Mouse (Mus musculus) heart, embryonic 12.5 days (tissue): ENCODE measurements at regions not wholly inside any gene's neighbourhood (a gene's known extent, or its start where the extent isn't known, plus 50 kb on each side); places are given as distances from the start of the nearest gene placed in this dataset.
A peak's percentile ranks its signal among the peaks of the same experiment; 100 is the strongest.

Experiments used
- ATAC-seq: fragments of 200-750 bp; cut with Nextera tagmentation; 2 replicates; pipeline ENCODE4 v1.8.0; 2017; ENCODE audit warnings: moderate TSS enrichment, moderate library complexity; ENCODE audit not compliant: insufficient number of reproducible peaks, low FRiP score
- H3K27ac ChIP-seq: fragments of 300-500 bp; sonication (generic); 2 replicates; pipeline ENCODE4 v1.5.1; 2016; ENCODE audit warnings: mild to moderate bottlenecking, moderate library complexity; ENCODE audit not compliant: poor library complexity, severe bottlenecking
- H3K27me3 ChIP-seq: fragments of 300-500 bp; sonication (generic); replicated peaks from 2 replicates; pipeline ENCODE4 v1.6.1; 2016; ENCODE audit warnings: mild to moderate bottlenecking, moderate library complexity
- H3K36me3 ChIP-seq: fragments of 300-500 bp; sonication (generic); 2 replicates; pipeline ENCODE4 v1.6.1; 2016; ENCODE audit warnings: mild to moderate bottlenecking, moderate library complexity
- H3K4me1 ChIP-seq: fragments of 300-500 bp; sonication (generic); replicated peaks from 2 replicates; pipeline ENCODE4 v1.6.1; 2016; ENCODE audit warnings: mild to moderate bottlenecking
- H3K4me2 ChIP-seq: fragments of 300-500 bp; sonication (generic); 2 replicates; pipeline ENCODE4 v1.6.1; 2016; ENCODE audit warnings: mild to moderate bottlenecking, moderate library complexity
- H3K4me3 ChIP-seq: fragments of 300-500 bp; sonication (generic); 2 replicates; pipeline ENCODE4 v1.5.1; 2016; ENCODE audit warnings: mild to moderate bottlenecking
- H3K9ac ChIP-seq: fragments of 300-500 bp; sonication (generic); 2 replicates; pipeline ENCODE4 v1.6.1; 2016; ENCODE audit warnings: mild to moderate bottlenecking, moderate library complexity
- H3K9me3 ChIP-seq: fragments of 300-500 bp; sonication (generic); replicated peaks from 2 replicates; pipeline ENCODE4 v1.6.1; 2016; ENCODE audit warnings: mild to moderate bottlenecking, moderate library complexity
- WGBS: fragments of 180-500 bp; shearing (Covaris S2); methylation state at CpG from one replicate; pipeline ENCODE4 v1.1.7; 2016; 5-methylcytosine and 5-hydroxymethylcytosine counted together

GRCm38 (mm10) chr3:149184136-149184551 lies 193.8 kb upstream of the Adgrl2 start:
- H3K27ac ChIP-seq, result no peak overlapping the region
- no peak for ATAC-seq
- peaks cover 12% of the 10 kb centered on the region for H3K4me1 ChIP-seq
- H3K36me3 ChIP-seq, result no peaks in the 10 kb centered on the region
- H3K9me3 ChIP-seq, result no peaks in the 10 kb centered on the region
- H3K9ac ChIP-seq, result no peak overlapping the region
- WGBS, result 7% methylated on average over 12 of the region's 12 CpGs
- peak overlapping the region; percentile 57 for H3K4me2 ChIP-seq
- peak overlapping the region; percentile 10; the same call in 1 of the 2 replicates for H3K4me3 ChIP-seq
- H3K27me3 ChIP-seq, result no peaks in the 10 kb centered on the region

- Histone ChIP-seq H3K36me3 (no peaks in the 10 kb centered on the region), H3K4me2 (no peak overlapping the region), H3K9me3 (no peaks in the 10 kb centered on the region), H3K9ac (no peak overlapping the region), H3K4me1 (peaks cover 12% of the 10 kb centered on the region), H3K27me3 (no peaks in the 10 kb centered on the region), H3K27ac (no peak overlapping the region), H3K4me3 (no peak overlapping the region)
- WGBS, result 88% methylated on average over 5 of the region's 5 CpGs
- no peak for ATAC-seq
These were observed 191.7 kb upstream of the Adgrl2 start for GRCm38 (mm10) chr3:149182095-149182494.

- Histone ChIP-seq H3K4me1 (peaks cover 4% of the 10 kb centered on the region), H3K36me3 (no peaks in the 10 kb centered on the region), H3K9ac (no peak overlapping the region), H3K4me2 (no peak overlapping the region), H3K9me3 (no peaks in the 10 kb centered on the region), H3K27ac (no peak overlapping the region), H3K4me3 (no peak overlapping the region), H3K27me3 (no peaks in the 10 kb centered on the region)
- no peak for ATAC-seq
- whole genome bisulfite sequencing, result 76% methylated on average over 8 of the region's 8 CpGs
These were observed 189.8 kb upstream of the Adgrl2 start for GRCm38 (mm10) chr3:149180129-149180528.

GRCm38 (mm10) chr3:149179486-149180116 lies 189.2 kb upstream of the Adgrl2 start:
- Histone ChIP-seq H3K27me3 (no peaks in the 10 kb centered on the region), H3K4me3 (no peak overlapping the region), H3K4me1 (peaks cover 4% of the 10 kb centered on the region), H3K27ac (no peak overlapping the region), H3K4me2 (no peak overlapping the region), H3K36me3 (no peaks in the 10 kb centered on the region), H3K9me3 (no peaks in the 10 kb centered on the region), H3K9ac (no peak overlapping the region)
- ATAC-seq, result no peak
- 78% methylated on average over 11 of the region's 11 CpGs for WGBS

GRCm38 (mm10) chr3:149178891-149179290 lies 188.5 kb upstream of the Adgrl2 start:
- Histone ChIP-seq H3K4me3 (no peak overlapping the region), H3K4me1 (no peaks in the 10 kb centered on the region), H3K36me3 (no peaks in the 10 kb centered on the region), H3K27ac (no peak overlapping the region), H3K27me3 (no peaks in the 10 kb centered on the region), H3K9me3 (no peaks in the 10 kb centered on the region), H3K4me2 (no peak overlapping the region), H3K9ac (no peak overlapping the region)
- ATAC-seq, result no peak
- 86% methylated on average over 3 of the region's 3 CpGs for WGBS

- WGBS, result 62% methylated on average over 11 of the region's 11 CpGs
- H3K4me2 ChIP-seq, result no peak overlapping the region
These were observed 184.5 kb upstream of the Adgrl2 start for GRCm38 (mm10) chr3:149174689-149175390.

GRCm38 (mm10) chr3:149173537-149173936 lies 183.2 kb upstream of the Adgrl2 start:
- no peak for ATAC-seq

More at GRCm38 (mm10) chr3:149174689-149175390, 184.5 kb upstream of the Adgrl2 start:
- no peaks in the 10 kb centered on the region for H3K27me3 ChIP-seq
- H3K9ac ChIP-seq, result no peak overlapping the region
- no peaks in the 10 kb centered on the region for H3K4me1 ChIP-seq
- no peak overlapping the region for H3K27ac ChIP-seq
- ATAC-seq, result no peak
- no peak overlapping the region for H3K4me3 ChIP-seq
- H3K9me3 ChIP-seq, result no peaks in the 10 kb centered on the region
- no peaks in the 10 kb centered on the region for H3K36me3 ChIP-seq

GRCm38 (mm10) chr3:149171766-149172165 lies 181.4 kb upstream of the Adgrl2 start:
- no peak overlapping the region for H3K4me3 ChIP-seq
- WGBS, result 86% methylated on average over 4 of the region's 4 CpGs
- H3K27ac ChIP-seq, result no peak overlapping the region
- H3K4me2 ChIP-seq, result no peak overlapping the region
- no peaks in the 10 kb centered on the region for H3K27me3 ChIP-seq
- H3K36me3 ChIP-seq, result no peaks in the 10 kb centered on the region
- no peak overlapping the region for H3K9ac ChIP-seq
- no peaks in the 10 kb centered on the region for H3K4me1 ChIP-seq
- no peak for ATAC-seq
- no peaks in the 10 kb centered on the region for H3K9me3 ChIP-seq

More at GRCm38 (mm10) chr3:149173537-149173936, 183.2 kb upstream of the Adgrl2 start:
- Histone ChIP-seq H3K4me2 (peak overlapping the region; percentile 40), H3K4me1 (no peaks in the 10 kb centered on the region), H3K9me3 (no peaks in the 10 kb centered on the region), H3K36me3 (no peaks in the 10 kb centered on the region), H3K27me3 (no peaks in the 10 kb centered on the region), H3K4me3 (no peak overlapping the region), H3K27ac (no peak overlapping the region), H3K9ac (no peak overlapping the region)
- WGBS, result 26% methylated on average over 10 of the region's 10 CpGs

- H3K9ac ChIP-seq, result no peak overlapping the region
- H3K4me1 ChIP-seq, result no peaks in the 10 kb centered on the region
- no peak overlapping the region for H3K4me2 ChIP-seq
- H3K27me3 ChIP-seq, result no peaks in the 10 kb centered on the region
- no peak overlapping the region for H3K27ac ChIP-seq
- no peak overlapping the region for H3K4me3 ChIP-seq
- H3K9me3 ChIP-seq, result no peaks in the 10 kb centered on the region
- WGBS, result 76% methylated on average over 7 of the region's 7 CpGs
- H3K36me3 ChIP-seq, result no peaks in the 10 kb centered on the region
- ATAC-seq, result no peak
These were observed 179.8 kb upstream of the Adgrl2 start for GRCm38 (mm10) chr3:149170191-149170590.

GRCm38 (mm10) chr3:149169442-149169841 lies 179.1 kb upstream of the Adgrl2 start:
- H3K4me3 ChIP-seq, result no peak overlapping the region
- H3K36me3 ChIP-seq, result no peaks in the 10 kb centered on the region
- peaks cover 4% of the 10 kb centered on the region for H3K4me1 ChIP-seq
- H3K27me3 ChIP-seq, result no peaks in the 10 kb centered on the region
- no peak overlapping the region for H3K9ac ChIP-seq
- no peak overlapping the region for H3K27ac ChIP-seq
- no peaks in the 10 kb centered on the region for H3K9me3 ChIP-seq
- ATAC-seq, result no peak
- no peak overlapping the region for H3K4me2 ChIP-seq
- 68% methylated on average over 12 of the region's 12 CpGs for WGBS

- H3K4me3 ChIP-seq, result no peak overlapping the region
- H3K27me3 ChIP-seq, result no peaks in the 10 kb centered on the region
- H3K36me3 ChIP-seq, result no peaks in the 10 kb centered on the region
- H3K4me2 ChIP-seq, result no peak overlapping the region
- no peak for ATAC-seq
- H3K9me3 ChIP-seq, result no peaks in the 10 kb centered on the region
- H3K27ac ChIP-seq, result no peak overlapping the region
- WGBS, result 65% methylated on average over 3 of the region's 3 CpGs
- H3K4me1 ChIP-seq, result peaks cover 9% of the 10 kb centered on the region
- H3K9ac ChIP-seq, result no peak overlapping the region
These were observed 177.6 kb upstream of the Adgrl2 start for GRCm38 (mm10) chr3:149167997-149168396.
